Mouse (Mus musculus): ENCODE results near the gene Sycp1. TPM values are rescaled to one million over a fixed set of nuclear protein-coding genes. Genes with fewer than 3 reads are reported as not detected.

The Sycp1 gene
- total RNA-seq, 2 experiments from 2014 or later, result not detected

Other genes starting within 250 kb of the Sycp1 start
- gene Tspan2, start 201.6 kb downstream of the Sycp1 start, total RNA-seq (2015), result 4.0 and 4.7 TPM in 2 replicates
- gene Tspan2, start 201.6 kb downstream of the Sycp1 start, total RNA-seq (2017), result 2.7 and 2.8 TPM in 2 replicates
- gene Tshb, start 153.4 kb downstream of the Sycp1 start, total RNA-seq (2015), result not detected in 2 replicates
- gene Tshb, start 153.4 kb downstream of the Sycp1 start, total RNA-seq (2017), result not detected in 2 replicates
- gene Nr1h5, start 28.0 kb upstream of the Sycp1 start, total RNA-seq (2015), result not detected in 2 replicates
- gene Nr1h5, start 28.0 kb upstream of the Sycp1 start, total RNA-seq (2017), result not detected in 2 replicates
- gene Sike1, start 59.6 kb upstream of the Sycp1 start, total RNA-seq (2015), result 62.6 and 75.0 TPM in 2 replicates
- gene Sike1, start 59.6 kb upstream of the Sycp1 start, total RNA-seq (2017), result 65.9 and 74.4 TPM in 2 replicates
- 231 and 262 TPM in 2 replicates for gene Csde1, start 84.3 kb upstream of the Sycp1 start, total RNA-seq (2015)
- 467 and 491 TPM in 2 replicates for gene Csde1, start 84.3 kb upstream of the Sycp1 start, total RNA-seq (2017)
- gene Nras, start 122.2 kb upstream of the Sycp1 start, total RNA-seq (2015), result 75.9 and 83.9 TPM in 2 replicates
- 58.3 and 59.8 TPM in 2 replicates for gene Nras, start 122.2 kb upstream of the Sycp1 start, total RNA-seq (2017)
- gene Ampd1, start 137.9 kb upstream of the Sycp1 start, total RNA-seq (2015), result not detected in 2 replicates
- 0.44 TPM in 1 of 2 replicates, not detected in the other for gene Ampd1, start 137.9 kb upstream of the Sycp1 start, total RNA-seq (2017)
- gene Dennd2c, start 166.5 kb upstream of the Sycp1 start, total RNA-seq (2015), result 3.4 and 5.0 TPM in 2 replicates
- 5.3 and 6.9 TPM in 2 replicates for gene Dennd2c, start 166.5 kb upstream of the Sycp1 start, total RNA-seq (2017)
- gene Bcas2, start 235.6 kb upstream of the Sycp1 start, total RNA-seq (2015), result 83.8 and 85.1 TPM in 2 replicates
- 100 and 117 TPM in 2 replicates for gene Bcas2, start 235.6 kb upstream of the Sycp1 start, total RNA-seq (2017)